Mouse (Mus musculus): ENCODE measurements around the gene Gm43951.

DNA sequence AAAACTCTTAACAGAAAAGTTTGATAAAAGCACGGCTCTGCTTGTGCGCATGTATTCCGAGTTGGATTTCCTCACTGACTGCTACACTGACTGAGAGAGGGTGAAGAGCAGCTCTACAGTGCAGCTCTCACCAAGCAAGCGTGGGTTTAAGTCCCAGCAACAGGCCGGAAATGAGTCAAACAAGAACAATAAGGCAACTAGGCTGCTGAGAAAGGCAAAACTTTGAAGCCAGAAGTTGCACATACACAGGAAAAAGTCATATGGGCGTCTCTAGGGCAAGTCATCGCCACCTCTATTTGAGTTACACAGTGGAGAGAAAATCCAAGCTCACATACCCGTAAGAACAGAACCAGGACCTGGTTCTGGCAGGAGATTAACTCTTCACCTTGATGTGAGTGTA, 10.1 kb downstream of the Gm43951 start:
- no peak for TF ChIP-seq POLR2A (IDR thresholded peaks at IDR 0.05; ENCODE audit: borderline replicate concordance, insufficient read depth, low read length)
- TF ChIP-seq CTCF (IDR thresholded peaks at IDR 0.05; ENCODE audit: borderline replicate concordance, insufficient read depth, low read depth, low read length) = no peak

Data from cerebellum, adult 2 months (tissue).